Mouse (Mus musculus): ENCODE measurements around the gene Tcf7l2.

The Tcf7l2 gene

GRCm38 (mm10) chr19:55966066-55966465, 224.4 kb downstream of the Tcf7l2 start:
- no peak for DNase-seq

- no peak for DNase-seq
Observed at GRCm38 (mm10) chr19:55969929-55970531, 228.4 kb downstream of the Tcf7l2 start.

- DNase-seq = no peak
Observed at GRCm38 (mm10) chr19:55976073-55976472, 234.5 kb downstream of the Tcf7l2 start.
